Mouse (Mus musculus): ENCODE results near the gene Mrtfa.

DNA sequence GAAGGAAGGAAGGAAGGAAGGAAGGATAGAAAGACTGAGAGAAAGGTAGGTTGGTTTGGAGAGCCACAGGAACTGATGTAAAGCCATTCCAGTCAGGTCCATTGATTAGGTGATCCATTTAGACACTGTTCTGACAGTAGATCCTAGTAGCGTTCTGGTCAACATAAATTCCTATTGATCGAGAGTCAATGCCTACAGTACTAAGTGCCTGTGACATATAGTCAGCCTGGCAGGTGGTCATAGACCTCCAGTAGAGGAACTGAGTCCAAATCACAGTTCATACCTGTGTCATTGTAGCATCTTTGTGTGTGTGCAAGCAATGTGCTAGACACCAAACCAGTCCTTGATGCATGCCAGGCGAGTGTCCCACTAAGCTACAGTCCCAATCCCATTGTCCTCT lies 37.7 kb upstream of the Mrtfa start:
- TF ChIP-seq CTCF (IDR thresholded peaks at IDR 0.05; ENCODE audit: borderline replicate concordance, insufficient read depth, low read length) (no peak), POLR2A (IDR thresholded peaks at IDR 0.05; ENCODE audit: low read depth, low read length) (no peak)

Measured in embryonic fibroblast, embryonic 13.5 days (primary cell).